Comparison of ENCODE assay signal across 18 mouse cellular contexts in genomic region chr2:137233936-137234335, GRCm38 (mm10).
DNase-seq lines count a peak whose midpoint lies in the region; ATAC-seq and TF ChIP-seq lines count a peak whose summit lies in the region.
"Had no signal": no experiment of that assay in that cellular context is flagged by ENCODE, and none has a peak within 500 bp of the region (broad histone marks: within the 10 kb centered on the region; RNA-seq: fewer than 3 reads in every experiment).

No protein-coding gene starts in this region.

- no peak for TF ChIP-seq CTCF in lung, embryonic 14.5 days (IDR thresholded peaks at IDR 0.05; ENCODE audit: low read depth)
- no peak for TF ChIP-seq CTCF in lung, adult 2 months (IDR thresholded peaks at IDR 0.05; ENCODE audit: insufficient read depth, low read length)

- no peak for TF ChIP-seq POLR2A in lung, adult 2 months (IDR thresholded peaks at IDR 0.05; ENCODE audit: borderline replicate concordance, extremely low read depth, low read depth, low read length)

- no peak overlapping the region for H3K4me2 ChIP-seq in lung, embryonic 14.5 days
- H3K4me2 ChIP-seq: forebrain, embryonic 15.5 days; heart, embryonic 13.5 days; hindbrain, embryonic 12.5 days had no signal

- no peak for ATAC-seq in lung, embryonic 14.5 days (ENCODE audit: insufficient read depth)
- ATAC-seq: forebrain, embryonic 15.5 days; hindbrain, embryonic 16.5 days had no signal

- H3K9me3 ChIP-seq in lung, embryonic 14.5 days (ENCODE audit: low read depth, low read length): no peaks in the 10 kb centered on the region
- H3K9me3 ChIP-seq: embryonic facial prominence, embryonic 10.5 days; forebrain, embryonic 15.5 days; heart, embryonic 13.5 days; hindbrain, embryonic 12.5 days had no signal

- no peaks in the 10 kb centered on the region for H3K36me3 ChIP-seq in lung, embryonic 14.5 days (ENCODE audit: insufficient read depth)
- H3K36me3 ChIP-seq: embryonic facial prominence, embryonic 10.5 days; forebrain, embryonic 15.5 days; heart, embryonic 13.5 days; hindbrain, embryonic 12.5 days had no signal

- 41% methylated on average over 3 of the region's 3 CpGs for WGBS in lung, embryonic 14.5 days
- WGBS in lung, adult 2 months: 33% methylated on average over 3 of the region's 3 CpGs

- no peak overlapping the region for H3K27ac ChIP-seq in lung, embryonic 14.5 days (ENCODE audit: low read depth)
- H3K27ac ChIP-seq: embryonic facial prominence, embryonic 10.5 days; forebrain, embryonic 15.5 days; heart, embryonic 13.5 days; hindbrain, embryonic 12.5 days had no signal

- H3K4me3 ChIP-seq in lung, embryonic 14.5 days (ENCODE audit: low read depth, low read length): no peak overlapping the region
- no peak overlapping the region for H3K4me3 ChIP-seq in lung, adult 2 months (replicated peaks; ENCODE audit: extremely low read depth, low read depth, low read length)
- H3K4me3 ChIP-seq: embryonic facial prominence, embryonic 10.5 days; forebrain, embryonic 15.5 days; heart, embryonic 13.5 days; hindbrain, embryonic 12.5 days had no signal

- H3K9ac ChIP-seq in lung, embryonic 14.5 days: no peak overlapping the region
- H3K9ac ChIP-seq: forebrain, embryonic 15.5 days; heart, embryonic 13.5 days; hindbrain, embryonic 12.5 days had no signal

- peak; percentile 46 to 51 for DNase-seq in cerebellum, postnatal 14 days
- DNase-seq in cerebellum, postnatal 36 days: no peak
- peak; percentile 36 for DNase-seq in lung, embryonic 14.5 days
- no peak for DNase-seq in lung, adult 2 months
- DNase-seq in lung, postnatal 14 days: peak; percentile 23
- DNase-seq in layer of hippocampus, postnatal 10 days (ENCODE audit: low spot score in 2 of 2): no peak
- no peak for DNase-seq in embryo, embryonic 10 days (ENCODE audit: low spot score)
- DNase-seq: adrenal gland, postnatal 14 days; cerebellum, adult 18-20 months; cerebellum, postnatal 25 days; gastrocnemius, postnatal 36 days; heart, adult 11 months; heart, postnatal 36 days had no signal

- no peaks in the 10 kb centered on the region for H3K4me1 ChIP-seq in lung, embryonic 14.5 days (ENCODE audit: insufficient read depth)
- peaks cover 3% of the 10 kb centered on the region; the same call in 1 of the 2 replicates for H3K4me1 ChIP-seq in lung, adult 2 months (ENCODE audit: control insufficient read depth, insufficient read depth, low read length)
- H3K4me1 ChIP-seq: heart, embryonic 13.5 days had no signal

- no peaks in the 10 kb centered on the region for H3K27me3 ChIP-seq in lung, embryonic 14.5 days (ENCODE audit: insufficient read depth, low read length)
- H3K27me3 ChIP-seq: forebrain, embryonic 15.5 days; heart, embryonic 13.5 days; hindbrain, embryonic 12.5 days had no signal

Comparison
In these comparisons a context has a peak if more than half of its experiments do, and no peak if none do; other contexts are left out.
1. DNase-seq: peak in cerebellum, postnatal 14 days (2 of 2), lung, embryonic 14.5 days (single experiment) and lung, postnatal 14 days (single experiment); none in cerebellum, postnatal 36 days (0 of 2), lung, adult 2 months (single experiment), layer of hippocampus, postnatal 10 days (0 of 2) and embryo, embryonic 10 days (single experiment).